Mouse (Mus musculus): Measurements from ENCODE around the gene Itpr3.

Itpr3 gene

DNA sequence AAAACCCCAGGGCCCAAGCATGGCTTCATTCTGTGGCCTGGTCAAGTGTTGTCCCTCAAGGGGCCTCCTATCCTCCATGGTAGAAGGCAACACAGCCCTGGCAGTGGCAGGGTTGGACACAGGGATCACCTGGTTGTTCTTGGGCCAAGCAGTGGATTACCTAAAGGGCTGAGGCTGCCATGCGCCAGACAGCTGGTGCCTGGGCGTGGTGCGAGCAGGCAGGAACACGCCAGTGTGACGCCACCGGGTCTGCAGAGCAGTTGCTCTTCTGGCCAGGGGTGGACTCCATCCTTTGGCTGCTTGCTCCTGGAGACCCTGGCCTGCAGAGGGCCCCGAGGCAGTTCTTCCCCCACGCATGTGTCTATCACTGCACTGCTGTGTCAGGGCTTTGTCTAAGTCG, 16.7 kb downstream of the Itpr3 start:
- DNase-seq = no peak

DNA sequence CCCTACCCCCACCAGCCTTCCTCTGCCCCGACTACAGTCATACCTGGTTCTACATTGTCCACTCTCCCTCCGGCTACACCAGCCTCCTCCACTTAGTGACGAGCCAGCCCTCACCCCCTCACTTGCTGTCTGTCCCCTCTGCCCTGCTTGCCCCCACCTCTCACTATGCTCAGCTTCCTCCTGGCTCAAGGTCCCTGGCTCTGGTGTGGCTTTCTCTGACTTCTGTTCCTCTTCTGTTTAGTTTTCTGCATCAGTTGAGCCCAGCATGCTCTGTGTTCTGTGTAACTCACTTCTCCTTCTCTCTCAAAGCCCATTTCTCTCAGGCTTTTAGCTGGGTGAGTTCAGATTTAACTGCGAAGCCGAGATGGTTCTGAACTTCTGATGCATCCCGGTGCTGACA, 17.1 kb downstream of the Itpr3 start:
- DNase-seq = no peak

- DNase-seq = no peak
Observed at GRCm38 (mm10) chr17:27074849-27075745, 18.0 kb downstream of the Itpr3 start.

GRCm38 (mm10) chr17:27077133-27077532, 20.0 kb downstream of the Itpr3 start:
- no peak for DNase-seq

GRCm38 (mm10) chr17:27077920-27078319, 20.8 kb downstream of the Itpr3 start:
- no peak for DNase-seq

DNA sequence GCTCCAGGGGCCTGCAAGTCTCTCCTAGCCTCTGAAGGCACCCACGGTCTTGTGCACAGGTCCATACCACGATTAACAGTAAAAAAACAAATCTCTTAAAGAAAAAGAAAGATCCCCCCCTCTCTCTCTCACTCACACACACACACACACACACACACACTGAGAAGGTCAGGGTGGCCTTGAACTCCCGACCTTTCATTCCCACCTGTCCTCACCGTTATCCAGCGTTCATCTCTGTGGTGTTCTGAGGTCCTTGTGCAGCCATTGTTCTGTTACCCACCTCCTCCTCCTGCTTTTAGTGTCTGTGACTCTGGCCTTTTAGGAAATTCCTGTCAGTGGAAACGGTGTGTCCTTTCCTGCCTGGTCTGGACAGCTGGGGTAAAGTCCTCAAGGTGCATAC, 21.4 kb downstream of the Itpr3 start:
- no peak for DNase-seq

DNA sequence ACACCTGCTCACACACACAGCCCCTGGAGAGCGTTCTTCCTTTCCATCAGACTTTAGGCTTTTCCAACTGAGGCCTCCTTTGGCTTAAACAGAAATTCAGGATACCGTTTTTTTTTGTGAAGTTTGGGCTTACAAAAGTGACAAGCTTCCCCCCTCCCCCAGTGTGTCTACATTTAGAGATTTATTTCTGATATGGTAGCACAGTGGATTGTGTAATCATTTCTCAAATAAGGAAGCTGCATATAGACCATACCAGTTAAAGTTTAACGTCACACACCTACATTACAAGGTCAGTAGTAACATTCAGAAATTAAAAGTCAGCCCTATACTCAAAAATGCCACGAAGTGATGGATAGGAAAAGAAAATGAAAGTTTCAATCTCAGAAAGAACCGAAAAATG, 24.8 kb downstream of the Itpr3 start:
- DNase-seq = no peak

- no peak for DNase-seq
Observed at GRCm38 (mm10) chr17:27082796-27083195, 25.7 kb downstream of the Itpr3 start.

- DNase-seq = no peak
Observed at GRCm38 (mm10) chr17:27083601-27084000, 26.5 kb downstream of the Itpr3 start.

GRCm38 (mm10) chr17:27085676-27086075, 28.6 kb downstream of the Itpr3 start:
- peak; percentile 54 for DNase-seq

DNA sequence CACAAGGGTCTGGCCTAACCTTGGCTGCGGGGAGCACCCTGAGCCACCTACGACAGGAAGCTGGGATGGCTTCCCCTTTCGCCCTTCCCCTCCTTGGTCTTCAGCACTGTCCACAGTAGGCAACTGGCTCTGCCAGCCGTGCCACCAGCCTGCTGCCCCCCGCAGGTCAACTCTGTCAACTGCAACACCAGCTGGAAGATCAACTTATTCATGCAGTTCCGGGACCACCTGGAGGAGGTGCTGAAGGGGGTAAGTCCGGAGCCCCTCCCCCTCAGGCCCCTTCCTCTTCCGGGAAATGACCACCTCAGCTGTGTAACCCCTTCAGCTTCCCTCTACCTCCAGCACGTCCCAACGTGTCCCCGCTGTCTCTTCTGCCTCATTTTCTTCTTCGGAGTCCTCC, 30.3 kb downstream of the Itpr3 start:
- no peak for DNase-seq

DNA sequence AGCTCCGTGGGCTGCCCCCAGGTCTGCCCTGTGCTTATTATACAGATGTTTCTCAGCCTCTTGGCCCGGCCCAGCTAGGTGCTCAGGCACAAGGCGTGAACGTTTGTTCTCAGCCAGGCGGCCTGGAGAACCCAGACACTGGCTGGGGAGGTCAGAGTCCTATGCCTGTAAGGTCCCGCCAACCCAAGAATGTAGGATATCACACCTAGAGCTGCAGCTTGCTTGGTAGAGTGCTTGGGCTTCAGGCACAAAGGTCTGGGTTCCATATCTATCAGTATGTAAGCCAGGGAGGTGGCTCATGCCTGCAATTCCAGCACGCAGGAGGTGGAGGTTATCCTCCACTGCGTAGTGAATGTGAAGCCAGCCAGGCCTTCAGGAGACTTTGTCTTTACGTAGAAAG, 33.0 kb downstream of the Itpr3 start:
- no peak for DNase-seq

DNA sequence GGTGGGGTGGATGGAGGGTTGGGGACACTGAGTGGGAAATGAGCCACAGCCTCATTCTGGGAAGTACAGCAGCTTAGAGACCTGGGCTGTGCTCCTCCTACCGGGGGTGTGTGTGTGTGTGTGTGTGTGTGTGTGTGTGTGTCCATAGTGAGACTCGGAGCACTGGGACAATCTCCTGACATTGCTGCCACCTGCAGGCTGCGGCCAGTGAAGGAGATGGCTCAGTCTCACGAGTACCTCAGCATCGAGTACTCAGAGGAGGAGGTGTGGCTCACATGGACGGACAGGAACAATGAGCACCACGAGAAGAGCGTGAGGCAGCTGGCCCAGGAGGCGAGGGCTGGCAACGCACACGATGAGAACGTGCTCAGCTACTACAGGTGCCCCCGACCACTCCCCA, 38.6 kb downstream of the Itpr3 start:
- peak; percentile 66 for DNase-seq

DNA sequence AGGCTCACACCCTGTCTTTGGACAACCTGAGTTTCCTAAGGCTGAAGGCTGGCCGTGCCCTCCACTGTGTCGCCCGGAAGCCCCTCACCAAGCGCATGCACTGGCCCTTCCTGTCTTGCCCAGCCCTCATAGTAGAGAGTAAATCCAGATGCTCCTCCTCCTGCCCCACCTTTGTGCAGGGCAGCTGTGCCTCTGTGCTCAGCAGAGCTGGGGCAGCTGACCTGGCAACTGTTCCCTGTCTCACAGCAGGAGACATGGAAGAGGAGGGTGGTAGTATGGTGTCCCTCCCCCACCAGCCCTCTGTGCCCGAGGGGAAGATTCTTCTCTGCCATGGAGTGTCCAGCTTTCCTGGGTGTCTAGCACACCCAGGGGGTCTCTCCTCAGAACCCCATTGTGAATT, 44.6 kb downstream of the Itpr3 start:
- DNase-seq = no peak

GRCm38 (mm10) chr17:27105698-27106470, 48.8 kb downstream of the Itpr3 start:
- DNase-seq = no peak

GRCm38 (mm10) chr17:27106745-27107144, 49.6 kb downstream of the Itpr3 start:
- no peak for DNase-seq

- DNase-seq = no peak
Observed at GRCm38 (mm10) chr17:27107936-27108335, 50.8 kb downstream of the Itpr3 start.

GRCm38 (mm10) chr17:27110072-27110471, 53.0 kb downstream of the Itpr3 start:
- no peak for DNase-seq

- peak; percentile 50 for DNase-seq
Observed at GRCm38 (mm10) chr17:27118676-27119539, 61.8 kb downstream of the Itpr3 start.

GRCm38 (mm10) chr17:27119540-27119895, 62.4 kb downstream of the Itpr3 start:
- no peak for DNase-seq

GRCm38 (mm10) chr17:27119954-27120353, 62.9 kb downstream of the Itpr3 start:
- no peak for DNase-seq

GRCm38 (mm10) chr17:27120561-27121024, 63.5 kb downstream of the Itpr3 start:
- peak; percentile 74 for DNase-seq

GRCm38 (mm10) chr17:27121266-27121665, 64.2 kb downstream of the Itpr3 start:
- no peak for DNase-seq

Measured in kidney, postnatal 14 days (tissue).